Mouse (Mus musculus): ENCODE measurements around the gene AU022751. TPM values are rescaled to one million over a fixed set of nuclear protein-coding genes. Genes with fewer than 3 reads are reported as not detected.
A peak's percentile ranks its signal among the peaks of the same experiment; 100 is the strongest.

AU022751 gene
- total RNA-seq (2021) = under 1 TPM in 1 of 2 experiments, not detected in 1; 0.15 TPM
- long read RNA-seq, experiment 1 = 0 reads
- long read RNA-seq, experiment 2 = 0 reads

DNA sequence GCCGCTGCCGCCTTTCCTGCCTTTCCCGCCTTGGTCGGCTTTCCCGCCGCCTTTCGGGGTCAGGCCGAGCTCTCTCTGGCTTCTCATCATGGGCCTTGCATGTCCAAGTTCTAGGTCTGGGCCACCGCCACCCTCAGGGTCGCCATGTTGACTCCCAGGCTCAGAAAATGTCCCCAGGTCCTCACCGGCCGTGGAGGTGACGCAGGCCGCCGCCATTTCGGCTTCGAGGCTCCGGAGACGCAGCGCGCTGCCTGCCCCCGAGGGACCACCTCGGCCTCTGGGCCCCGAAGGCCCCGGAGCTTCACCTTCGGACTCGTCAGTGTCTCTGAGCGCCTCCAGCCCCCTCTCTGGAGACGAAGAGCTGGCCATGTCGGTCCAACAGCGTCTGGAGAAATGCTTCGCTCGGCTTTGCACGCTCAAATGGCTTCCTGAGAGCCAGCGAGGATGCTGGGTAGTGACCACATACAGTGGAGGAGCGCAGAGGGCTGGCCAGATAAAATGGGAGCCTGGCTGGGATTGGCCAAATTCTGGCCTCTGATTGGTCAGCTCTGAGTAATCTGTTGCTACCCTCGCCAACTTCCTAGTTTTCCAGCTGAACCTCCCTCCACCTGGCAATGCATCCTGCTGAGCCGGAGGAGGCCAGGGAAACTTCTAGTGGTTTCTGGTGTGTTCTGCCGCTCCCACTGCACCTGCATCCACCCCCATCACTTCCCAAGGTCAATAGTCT lies at the start of gene AU022751:
TSS of gene AU022751 (minus strand) at position 466 of the 727 bp plus-strand sequence.
- no peak for DNase-seq

DNA sequence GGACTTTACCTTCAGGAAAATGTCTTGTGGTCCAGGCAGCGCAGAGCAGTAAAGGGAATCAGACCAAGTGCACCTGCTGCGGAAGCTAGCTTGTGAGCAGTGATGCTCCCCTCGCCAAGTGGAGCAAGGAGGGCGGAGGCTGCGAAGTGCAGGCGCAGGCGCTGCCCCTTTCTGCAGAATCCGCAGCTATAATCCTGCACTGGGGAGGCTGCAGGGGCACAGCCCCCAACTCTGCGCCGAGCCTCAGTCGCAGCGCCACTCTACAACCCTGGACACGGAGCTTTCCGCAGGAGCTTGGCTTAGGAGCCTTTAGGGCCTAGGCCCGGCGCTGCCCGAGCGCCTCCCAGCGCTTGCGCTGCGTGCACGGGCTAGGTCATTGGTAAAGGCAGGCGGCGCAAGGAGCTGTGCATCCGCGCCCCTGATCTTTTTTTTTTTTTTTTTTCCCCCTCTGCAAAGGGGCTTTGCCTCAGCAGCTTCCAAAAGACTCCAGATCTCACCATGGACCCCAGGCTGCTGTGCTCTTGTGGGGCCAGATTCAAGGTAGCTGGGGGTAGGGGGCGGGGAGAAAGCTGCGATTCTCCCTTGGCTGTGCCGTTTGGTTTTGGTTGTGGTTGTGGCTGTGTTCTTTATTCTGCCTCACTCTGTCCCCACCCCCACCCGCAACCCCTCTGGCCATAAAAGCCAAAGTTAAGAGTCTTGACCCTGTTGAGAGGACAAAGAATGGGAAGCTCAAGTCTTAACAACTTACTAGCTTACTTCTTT lies 9.0 kb upstream of the AU022751 start:
- peak; percentile 44 for DNase-seq

DNA sequence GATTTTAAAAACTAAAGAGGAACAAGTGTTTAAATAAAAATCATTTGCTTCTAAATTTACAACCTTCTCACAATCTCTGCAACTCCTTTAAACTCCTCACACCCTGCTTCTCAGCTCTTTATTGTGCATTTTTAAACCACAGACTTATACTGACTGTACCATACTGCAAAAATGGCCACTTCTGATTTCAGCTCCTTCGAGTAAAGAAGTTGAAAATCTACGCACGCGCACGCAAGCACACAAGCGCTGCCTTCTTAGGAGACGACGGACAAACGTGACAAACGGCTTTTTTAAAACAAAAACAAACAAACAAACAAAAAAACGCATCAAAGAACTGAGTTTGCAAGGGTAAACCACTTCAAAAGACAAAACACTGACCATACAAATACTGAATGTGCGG lies 8.3 kb upstream of the AU022751 start:
- DNase-seq = no peak

DNA sequence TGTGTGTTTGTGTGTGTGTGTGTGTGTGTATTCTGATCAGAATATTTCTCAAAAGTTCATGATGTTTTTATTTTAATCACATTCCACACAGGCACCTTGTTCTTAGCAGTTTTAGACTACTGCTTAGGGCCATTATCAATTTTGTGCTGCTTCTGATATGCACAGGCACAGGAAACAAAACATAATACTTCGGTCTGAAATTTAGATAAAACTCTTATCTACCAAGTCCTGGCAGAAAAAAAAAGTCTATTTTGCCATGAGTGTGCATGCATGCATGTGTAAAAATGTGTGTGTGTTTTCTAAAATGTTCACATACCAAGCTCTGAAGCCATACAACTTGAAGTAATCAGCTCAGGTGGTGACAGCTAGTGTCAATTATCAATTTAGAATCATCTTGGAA lies 21.7 kb downstream of the AU022751 start:
- DNase-seq = no peak

DNA sequence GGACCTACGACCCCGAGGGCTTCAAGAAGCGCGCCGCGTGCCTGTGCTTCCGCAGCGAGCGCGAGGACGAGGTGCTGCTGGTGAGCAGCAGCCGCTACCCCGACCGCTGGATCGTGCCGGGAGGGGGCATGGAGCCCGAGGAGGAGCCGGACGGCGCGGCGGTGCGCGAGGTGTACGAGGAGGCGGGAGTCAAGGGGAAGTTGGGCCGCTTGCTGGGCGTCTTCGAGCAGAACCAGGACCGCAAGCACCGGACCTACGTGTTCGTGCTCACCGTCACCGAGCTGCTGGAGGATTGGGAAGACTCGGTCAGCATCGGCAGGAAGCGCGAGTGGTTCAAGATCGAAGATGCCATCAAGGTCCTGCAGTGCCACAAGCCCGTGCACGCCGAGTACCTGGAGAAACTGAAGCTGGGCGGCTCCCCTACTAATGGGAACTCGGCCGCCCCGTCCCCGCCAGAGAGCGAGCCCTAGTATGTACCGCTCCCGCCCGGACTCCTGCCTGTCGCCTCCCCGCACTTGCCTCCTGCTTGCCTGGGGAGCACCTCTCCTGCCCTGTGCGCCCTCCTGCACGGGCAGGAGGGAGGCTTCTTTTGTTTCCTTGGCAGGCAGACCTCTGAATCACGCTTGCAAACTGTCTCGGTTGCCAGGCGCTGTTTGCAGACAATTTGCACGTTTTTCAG lies 35.1 kb downstream of the AU022751 start:
- peak; percentile 4 for DNase-seq

DNA sequence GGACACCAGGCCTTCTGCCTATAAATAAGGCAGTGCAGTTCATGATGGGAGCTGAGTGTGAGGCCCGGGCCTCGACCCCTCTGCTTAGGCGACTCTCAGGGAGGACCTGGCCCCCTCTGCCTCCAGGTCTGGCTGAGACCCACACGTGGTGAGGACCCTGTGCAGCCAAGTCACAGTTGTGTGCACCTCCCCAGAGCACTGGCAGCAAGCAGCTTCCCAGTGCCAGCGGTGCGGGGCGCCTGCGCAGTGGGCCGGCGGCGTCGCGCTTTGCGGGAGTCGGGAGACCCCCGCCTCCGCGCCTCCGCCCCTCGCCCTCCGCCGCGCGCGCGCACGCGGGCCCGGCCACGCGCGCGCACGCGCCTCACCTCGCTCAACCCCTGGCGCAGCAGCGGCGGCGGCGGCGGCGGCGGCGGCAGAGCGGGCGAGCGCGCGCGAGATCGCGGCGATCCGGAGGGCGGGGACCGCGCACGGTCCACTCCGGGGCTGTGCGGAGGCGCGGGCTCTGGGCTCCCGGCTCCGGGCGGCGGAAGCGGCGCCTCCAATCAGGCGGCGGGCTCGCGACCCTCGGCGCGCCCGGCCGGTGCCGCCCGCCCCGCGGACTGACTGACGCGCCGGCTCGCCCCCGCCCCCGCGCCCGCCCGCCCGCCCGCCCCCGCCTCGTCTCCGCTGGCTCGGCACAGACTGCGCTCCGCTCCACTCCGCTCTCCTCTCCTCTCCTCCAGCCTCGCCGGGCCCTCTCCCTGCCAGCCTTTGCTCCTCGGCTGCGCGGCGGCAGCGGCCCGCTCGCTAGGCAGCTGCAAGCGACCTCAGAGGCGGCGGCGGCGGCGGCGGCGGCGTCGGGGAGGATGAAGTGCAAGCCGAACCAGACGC lies 35.9 kb downstream of the AU022751 start, which contains the start of gene Nudt11:
TSS of gene Nudt11 (plus strand) at position 388 of the 870 bp plus-strand sequence.
- peak; percentile 10 for DNase-seq

Small RNA genes lying within 50 kb of the gene (microRNA-seq; reads per million reads assigned to microRNA genes)
- not detected for gene Gm27360

Other genes with a start within 250 kb of the AU022751 start
- gene Nudt11, start 36.0 kb downstream of the AU022751 start, total RNA-seq (2021) = 10 to 100 TPM; 11.2 to 12.3 TPM
- gene Nudt10, start 89.6 kb upstream of the AU022751 start, total RNA-seq (2021) = 1 to 10 TPM; 5.0 to 6.8 TPM
- gene Bmp15, start 237.3 kb upstream of the AU022751 start, total RNA-seq (2021) = under 1 TPM; 0.12 to 0.15 TPM

Measured in adrenal gland, postnatal 10 days (tissue).